Mouse (Mus musculus) heart, postnatal 0 days (tissue): ENCODE results near the gene Mtss1l.

Experiments
- CTCF ChIP-seq: IDR thresholded peaks from 2 replicates; pipeline ENCODE4 v1.5.1; 2016; ENCODE audit warnings: antibody characterized with exemption, control low read depth, low read depth
- EP300 ChIP-seq: IDR thresholded peaks from 2 replicates; pipeline ENCODE4 v1.6.1; 2016; ENCODE audit warnings: antibody characterized with exemption, low read depth

GRCm38 (mm10) chr8:110705391-110706287, 15.6 kb upstream of the Mtss1l start:
- TF ChIP-seq EP300 = no peak
- no peak for TF ChIP-seq CTCF
